Mouse (Mus musculus): ENCODE results near the gene Khdc1c.
A peak's percentile ranks its signal among the peaks of the same experiment; 100 is the strongest.
"Not testable (repeated sequence)": the region's sequence is repeated elsewhere in the genome, so short reads cannot be mapped to it uniquely, and the experiment has no call there.

The Khdc1c gene

GRCm38 (mm10) chr1:21368031-21368430 lies at the start of gene Khdc1c:
Gene Khdc1c (plus strand): TSS chr1:21368331.
- DNase-seq, result not testable (repeated sequence)

GRCm38 (mm10) chr1:21320271-21320670 lies 47.9 kb upstream of the Khdc1c start:
- DNase-seq, result not testable (repeated sequence)

GRCm38 (mm10) chr1:21321656-21322055 lies 46.5 kb upstream of the Khdc1c start:
- no peak for DNase-seq

GRCm38 (mm10) chr1:21323996-21324574 lies 44.0 kb upstream of the Khdc1c start:
- DNase-seq, result no peak

- DNase-seq, result no peak
Observed at GRCm38 (mm10) chr1:21324633-21325032, 43.5 kb upstream of the Khdc1c start.

- DNase-seq, result no peak
Observed at GRCm38 (mm10) chr1:21326733-21327132, 41.4 kb upstream of the Khdc1c start.

- not testable (repeated sequence) for DNase-seq
Observed at GRCm38 (mm10) chr1:21331161-21331560, 37.0 kb upstream of the Khdc1c start.

- DNase-seq, result peak; percentile 27 to 48
Observed at GRCm38 (mm10) chr1:21333222-21333973, 34.7 kb upstream of the Khdc1c start.

GRCm38 (mm10) chr1:21335836-21336235 lies 32.3 kb upstream of the Khdc1c start:
- DNase-seq, result no peak

- DNase-seq, result no peak
Observed at GRCm38 (mm10) chr1:21340745-21341144, 27.4 kb upstream of the Khdc1c start.

GRCm38 (mm10) chr1:21344253-21344652 lies 23.9 kb upstream of the Khdc1c start:
- peak; percentile 23 to 53 for DNase-seq

GRCm38 (mm10) chr1:21344752-21345151 lies 23.4 kb upstream of the Khdc1c start:
- not testable (repeated sequence) for DNase-seq

- DNase-seq, result no peak
Observed at GRCm38 (mm10) chr1:21349341-21349740, 18.8 kb upstream of the Khdc1c start, which contains the start of gene Khdc1a. Gene Khdc1a (plus strand): TSS chr1:21349641.

GRCm38 (mm10) chr1:21383256-21383655 lies 15.1 kb downstream of the Khdc1c start, which contains the start of gene Khdc1b:
Gene Khdc1b (plus strand): TSS chr1:21383556.
- DNase-seq, result no peak

- DNase-seq, result no peak
Observed at GRCm38 (mm10) chr1:21391138-21391671, 23.1 kb downstream of the Khdc1c start.

- DNase-seq, result no peak
Observed at GRCm38 (mm10) chr1:21402804-21403203, 34.7 kb downstream of the Khdc1c start.

- DNase-seq, result no peak
Observed at GRCm38 (mm10) chr1:21407266-21407665, 39.1 kb downstream of the Khdc1c start.

GRCm38 (mm10) chr1:21411331-21412196 lies 43.4 kb downstream of the Khdc1c start:
- peak; percentile 5 to 18 for DNase-seq

- DNase-seq, result no peak
Observed at GRCm38 (mm10) chr1:21412197-21412555, 44.0 kb downstream of the Khdc1c start.

- no peak for DNase-seq
Observed at GRCm38 (mm10) chr1:21419370-21419769, 51.2 kb downstream of the Khdc1c start.

Measured in lung, adult 18-20 months (tissue).